Mouse (Mus musculus) liver, postnatal 0 days (tissue): ENCODE results near the gene Armh1. TPM values are rescaled to one million over a fixed set of nuclear protein-coding genes. Genes with fewer than 3 reads are reported as not detected.

Experiments
- ATAC-seq: fragments of 200-750 bp; cut with Nextera tagmentation; 2 replicates; pipeline ENCODE4 v1.8.0; 2017; ENCODE audit warnings: mild to moderate bottlenecking, moderate library complexity
- DNase-seq: peaks from one replicate; pipeline ENCODE4 v3.0.0-alpha.2; 2016
- H3K27ac ChIP-seq: fragments of 300-500 bp; sonication (generic); 2 replicates; pipeline ENCODE4 v1.5.1; 2014; ENCODE audit warnings: antibody characterized with exemption, moderate library complexity, mild to moderate bottlenecking, low read depth
- H3K27me3 ChIP-seq: fragments of 300-500 bp; sonication (generic); 2 replicates; pipeline ENCODE4 v1.6.1; 2014; ENCODE audit warnings: low read length, control low read depth, mixed read lengths; ENCODE audit not compliant: insufficient read depth
- H3K36me3 ChIP-seq: fragments of 300-500 bp; sonication (generic); replicated peaks from 2 replicates; pipeline ENCODE4 v1.6.1; 2014; ENCODE audit warnings: mild to moderate bottlenecking, control low read depth, low read length, moderate library complexity, mixed read lengths; ENCODE audit not compliant: insufficient read depth
- H3K4me1 ChIP-seq: fragments of 300-500 bp; sonication (generic); 2 replicates; pipeline ENCODE4 v1.6.1; 2014; ENCODE audit warnings: antibody characterized with exemption, mild to moderate bottlenecking, control low read depth; ENCODE audit not compliant: insufficient read depth
- H3K4me2 ChIP-seq: fragments of 300-500 bp; sonication (generic); 2 replicates; pipeline ENCODE4 v1.6.1; 2014; ENCODE audit warnings: low read depth, mild to moderate bottlenecking, low read length, moderate library complexity, mixed read lengths
- H3K4me3 ChIP-seq: fragments of 300-500 bp; sonication (generic); 2 replicates; pipeline ENCODE4 v1.5.1; 2014; ENCODE audit warnings: low read depth, low read length
- H3K9ac ChIP-seq: fragments of 300-500 bp; sonication (generic); replicated peaks from 2 replicates; pipeline ENCODE4 v1.6.1; 2014; ENCODE audit warnings: mild to moderate bottlenecking, moderate library complexity
- H3K9me3 ChIP-seq: fragments of 300-500 bp; sonication (generic); 2 replicates; pipeline ENCODE4 v1.6.1; 2016; ENCODE audit warnings: mild to moderate bottlenecking, control low read depth, low read length, mixed read lengths
- CTCF ChIP-seq: sonication (generic); IDR thresholded peaks from 2 replicates; pipeline ENCODE4 v1.5.1; 2016; ENCODE audit warnings: antibody characterized with exemption, low read depth
- EP300 ChIP-seq: IDR thresholded peaks from 2 replicates; pipeline ENCODE4 v1.6.1; 2016; ENCODE audit warnings: antibody characterized with exemption, low read depth, mild to moderate bottlenecking
- WGBS: fragments of 180-500 bp; shearing (Covaris S2); extraction: QIAGEN DNeasy Blood & Tissue Kit; methylation state at CpG from one replicate; pipeline ENCODE4 v1.1.7; 2014; ENCODE audit not compliant: insufficient replicate concordance; 5-methylcytosine and 5-hydroxymethylcytosine counted together
- polyA plus RNA-seq: library from polyadenylated mRNA; unstranded; fragments of >200 nt; fragmentation: Nextera tagmentation; extraction: Ambion mirVana; gene quantifications from 2 replicates; pipeline ENCODE4 v1.2.1, GENCODE M21; 2015

The Armh1 gene
- polyA plus RNA-seq, 1 experiment from 2014 or later, result not detected

- Histone ChIP-seq H3K9me3 (no peaks in the 10 kb centered on the region), H3K9ac (no peak overlapping the region), H3K4me2 (no peak overlapping the region), H3K4me3 (no peak overlapping the region), H3K27ac (no peak overlapping the region), H3K4me1 (no peaks in the 10 kb centered on the region), H3K27me3 (no peaks in the 10 kb centered on the region), H3K36me3 (no peaks in the 10 kb centered on the region)
- no peak for ATAC-seq
- no peak for TF ChIP-seq EP300
- TF ChIP-seq CTCF, result no peak
- DNase-seq, result no peak
- WGBS, result 62% methylated on average over 9 of the region's 9 CpGs
These were observed 31.0 kb downstream of the Armh1 start for GRCm38 (mm10) chr4:117220741-117221515.

GRCm38 (mm10) chr4:117218517-117219219 lies 33.3 kb downstream of the Armh1 start:
- no peaks in the 10 kb centered on the region for H3K27me3 ChIP-seq
- H3K4me1 ChIP-seq, result no peaks in the 10 kb centered on the region
- no peaks in the 10 kb centered on the region for H3K9me3 ChIP-seq
- H3K9ac ChIP-seq, result no peak overlapping the region
- DNase-seq (peak; percentile 69), ATAC-seq (peak; percentile 36)
- no peak overlapping the region for H3K27ac ChIP-seq
- TF ChIP-seq CTCF, result peak; percentile 91
- 0 out of 2 replicates have a peak, but pooled peaks have one; percentile 23 for TF ChIP-seq EP300
- H3K4me2 ChIP-seq, result peak overlapping the region; percentile 31; the same call in 1 of the 2 replicates
- H3K36me3 ChIP-seq, result no peaks in the 10 kb centered on the region
- 17% methylated on average over 10 of the region's 10 CpGs for WGBS
- H3K4me3 ChIP-seq, result no peak overlapping the region

- no peak for ATAC-seq
These were observed 34.9 kb downstream of the Armh1 start for GRCm38 (mm10) chr4:117217029-117217428.

GRCm38 (mm10) chr4:117214250-117214649 lies 37.7 kb downstream of the Armh1 start:
- H3K27me3 ChIP-seq, result no peaks in the 10 kb centered on the region
- no peak overlapping the region for H3K4me3 ChIP-seq
- no peak overlapping the region for H3K9ac ChIP-seq
- TF ChIP-seq EP300, result no peak
- TF ChIP-seq CTCF, result no peak
- no peak for DNase-seq
- no peak for ATAC-seq
- no peak overlapping the region for H3K4me2 ChIP-seq
- H3K4me1 ChIP-seq, result peaks cover 10% of the 10 kb centered on the region
- WGBS, result 80% methylated on average over 6 of the region's 6 CpGs
- no peaks in the 10 kb centered on the region for H3K36me3 ChIP-seq
- no peak overlapping the region for H3K27ac ChIP-seq
- no peaks in the 10 kb centered on the region for H3K9me3 ChIP-seq

More at GRCm38 (mm10) chr4:117217029-117217428, 34.9 kb downstream of the Armh1 start:
- no peak for DNase-seq
- 74% methylated on average over 5 of the region's 5 CpGs for WGBS
- H3K27me3 ChIP-seq, result no peaks in the 10 kb centered on the region
- peaks cover 10% of the 10 kb centered on the region for H3K4me1 ChIP-seq
- no peak overlapping the region for H3K4me3 ChIP-seq
- H3K27ac ChIP-seq, result no peak overlapping the region
- H3K36me3 ChIP-seq, result no peaks in the 10 kb centered on the region
- TF ChIP-seq CTCF (no peak), EP300 (no peak)
- no peak overlapping the region for H3K4me2 ChIP-seq
- no peak overlapping the region for H3K9ac ChIP-seq
- H3K9me3 ChIP-seq, result no peaks in the 10 kb centered on the region

- Histone ChIP-seq H3K9ac (0 out of 2 replicates have a peak overlapping the region, but pooled peaks have one; percentile 31), H3K36me3 (no peaks in the 10 kb centered on the region), H3K27ac (no peak overlapping the region), H3K4me3 (no peak overlapping the region), H3K4me1 (peaks cover 13% of the 10 kb centered on the region), H3K27me3 (no peaks in the 10 kb centered on the region), H3K4me2 (peak overlapping the region; percentile 19; the same call in 1 of the 2 replicates), H3K9me3 (no peaks in the 10 kb centered on the region)
- ATAC-seq (peak; percentile 87), DNase-seq (peak; percentile 89)
- WGBS, result 7% methylated on average over 20 of the region's 20 CpGs
- TF ChIP-seq EP300 (no peak), CTCF (peak; percentile 84)
These were observed 41.5 kb downstream of the Armh1 start for GRCm38 (mm10) chr4:117210147-117211074.
